In genomic region chr4:119008476-119008875, GRCm38 (mm10) we compare ENCODE assay signal across 9 mouse cellular contexts. TPM values are rescaled to one million over a fixed set of nuclear protein-coding genes. Genes with fewer than 3 reads are reported as not detected.
DNase-seq lines count a peak whose midpoint lies in the region; ATAC-seq lines count a peak whose summit lies in the region.
"Had no signal": no experiment of that assay in that cellular context is flagged by ENCODE, and none has a peak within 500 bp of the region (broad histone marks: within the 10 kb centered on the region; RNA-seq: fewer than 3 reads in every experiment).

No protein-coding gene starts in this region.

- H3K4me2 ChIP-seq in neural tube, embryonic 15.5 days, result no peak overlapping the region

- no peak overlapping the region for H3K4me3 ChIP-seq in neural tube, embryonic 15.5 days (replicated peaks)

- 23% methylated on average over 6 of the region's 6 CpGs for WGBS in neural tube, embryonic 15.5 days

- ATAC-seq in frontal cortex, adult (ENCODE audit: low TSS enrichment), result peak; percentile 67; the same call in 1 of the 2 replicates
- ATAC-seq in neural tube, embryonic 15.5 days (ENCODE audit: low FRiP score), result 0 out of 2 replicates have a peak, but pooled peaks have one; percentile 12
- no peak for ATAC-seq in erythroid progenitor cell, adult 5-6 weeks (replicated peaks; ENCODE audit: low FRiP score, poor library complexity, severe bottlenecking)

- no peaks in the 10 kb centered on the region for H3K9me3 ChIP-seq in neural tube, embryonic 15.5 days (replicated peaks)

- no peaks in the 10 kb centered on the region for H3K27me3 ChIP-seq in neural tube, embryonic 15.5 days (replicated peaks)

- peaks cover 2% of the 10 kb centered on the region; the same call in 1 of the 2 replicates for H3K4me1 ChIP-seq in neural tube, embryonic 15.5 days

- DNase-seq in frontal cortex, postnatal 14 days (ENCODE audit: low spot score in 2 of 2), result no peak
- DNase-seq in neural tube, embryonic 10.5 days (ENCODE audit: extremely low spot score, low spot score), result no peak
- DNase-seq in gastrocnemius, postnatal 25 days, result peak; percentile 24
- peak; percentile 41 for DNase-seq in layer of hippocampus, adult 9-11 months
- no peak for DNase-seq in spleen, adult 18-20 months

- H3K27ac ChIP-seq in neural tube, embryonic 15.5 days (replicated peaks), result no peak overlapping the region
- H3K27ac ChIP-seq: liver, embryonic 14.5 days had no signal

- H3K9ac ChIP-seq in neural tube, embryonic 15.5 days (replicated peaks), result no peak overlapping the region
- H3K9ac ChIP-seq: liver, embryonic 14.5 days had no signal

- no peaks in the 10 kb centered on the region for H3K36me3 ChIP-seq in neural tube, embryonic 15.5 days

RNA-seq across cellular contexts. Expression of gene Lao1, which starts 47.1 kb away (rescaled TPM):
- not detected in 2 replicates for polyA plus RNA-seq in neural tube, embryonic 15.5 days (2015; fragmentation: Nextera tagmentation; extraction: Ambion mirVana)
- under 1 TPM; 0.38 to 0.88 TPM for total RNA-seq in gastrocnemius, postnatal 25 days (2021)
- not detected in 2 replicates for total RNA-seq in erythroid progenitor cell, adult 5-6 weeks (2015; ENCODE audit: low replicate concordance)
- total RNA-seq in erythroid progenitor cell, adult 5-6 weeks (2017; ENCODE audit: low replicate concordance), result not detected in 2 replicates
- polyA plus RNA-seq: liver, embryonic 14.5 days had no signal

Comparison
In these comparisons a context has a peak if more than half of its experiments do, and no peak if none do; other contexts are left out.
1. DNase-seq: peak in gastrocnemius, postnatal 25 days (single experiment) and layer of hippocampus, adult 9-11 months (single experiment); none in frontal cortex, postnatal 14 days (0 of 2), neural tube, embryonic 10.5 days (single experiment) and spleen, adult 18-20 months (0 of 2).